In the genomic region with DNA sequence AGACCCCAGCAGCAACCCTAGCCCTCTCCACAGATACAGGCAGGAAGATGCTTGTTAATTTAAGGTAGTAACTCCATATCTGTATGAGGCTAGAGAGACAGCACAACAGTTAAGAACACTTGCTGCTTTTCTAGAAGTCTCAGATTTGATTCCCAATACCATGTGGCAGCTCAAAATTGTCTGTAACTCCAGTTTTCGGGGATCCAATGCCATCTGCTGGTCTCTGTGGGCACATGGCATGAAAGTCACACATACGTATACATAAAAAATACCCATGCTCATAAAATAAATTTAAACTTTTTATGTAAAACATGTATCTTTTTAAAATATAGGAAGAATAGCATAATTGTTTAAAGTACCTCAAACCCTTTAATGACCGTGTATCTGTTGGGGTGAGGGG, we compare ENCODE assay signal across 17 mouse cellular contexts.
DNase-seq lines count a peak whose midpoint lies in the region; ATAC-seq and TF ChIP-seq lines count a peak whose summit lies in the region.
"Had no signal": no experiment of that assay in that cellular context is flagged by ENCODE, and none has a peak within 500 bp of the region (broad histone marks: within the 10 kb centered on the region; RNA-seq: fewer than 3 reads in every experiment).

No protein-coding gene starts in this region.

- peak; percentile 45 for TF ChIP-seq CTCF in gastrocnemius, adult 2 months (IDR thresholded peaks at IDR 0.05)
- TF ChIP-seq CTCF in midbrain, postnatal 0 days (IDR thresholded peaks at IDR 0.05): peak; percentile 39

- no peak overlapping the region for H3K9ac ChIP-seq in midbrain, postnatal 0 days (replicated peaks; ENCODE audit: low read length, poor library complexity, severe bottlenecking)
- H3K9ac ChIP-seq: intestine, embryonic 15.5 days; liver, embryonic 12.5 days; lung, embryonic 15.5 days; midbrain, embryonic 15.5 days had no signal

- WGBS in midbrain, postnatal 0 days: 88% methylated on average over 3 of the region's 3 CpGs
- WGBS in midbrain, embryonic 10.5 days: 91% methylated on average over 3 of the region's 3 CpGs

- H3K4me3 ChIP-seq in gastrocnemius, adult 2 months: no peak overlapping the region
- H3K4me3 ChIP-seq in midbrain, postnatal 0 days (ENCODE audit: low read depth, low read length): no peak overlapping the region
- no peak overlapping the region for H3K4me3 ChIP-seq in midbrain, embryonic 10.5 days
- H3K4me3 ChIP-seq: embryonic facial prominence, embryonic 10.5 days; intestine, embryonic 15.5 days; liver, embryonic 12.5 days; lung, embryonic 15.5 days; midbrain, embryonic 15.5 days had no signal

- H3K4me2 ChIP-seq in midbrain, postnatal 0 days (ENCODE audit: low read depth, low read length, poor library complexity, severe bottlenecking): no peak overlapping the region
- H3K4me2 ChIP-seq: intestine, embryonic 15.5 days; liver, embryonic 12.5 days; lung, embryonic 15.5 days; midbrain, embryonic 15.5 days had no signal

- no peak for ATAC-seq in midbrain, postnatal 0 days (ENCODE audit: low FRiP score)
- ATAC-seq: forebrain, embryonic 16.5 days; intestine, embryonic 15.5 days; liver, embryonic 12.5 days; midbrain, embryonic 15.5 days had no signal

- H3K36me3 ChIP-seq in midbrain, postnatal 0 days (ENCODE audit: insufficient read depth, low read length): no peaks in the 10 kb centered on the region
- H3K36me3 ChIP-seq in midbrain, embryonic 10.5 days: peaks cover 11% of the 10 kb centered on the region
- H3K36me3 ChIP-seq: intestine, embryonic 15.5 days; midbrain, embryonic 15.5 days had no signal

- H3K27ac ChIP-seq in gastrocnemius, adult 2 months: no peak overlapping the region; the same call in 1 of the 2 replicates
- H3K27ac ChIP-seq in midbrain, postnatal 0 days (ENCODE audit: low read depth, low read length): no peak overlapping the region
- H3K27ac ChIP-seq in midbrain, embryonic 10.5 days (replicated peaks): no peak overlapping the region
- H3K27ac ChIP-seq: embryonic facial prominence, embryonic 10.5 days; intestine, embryonic 15.5 days; liver, embryonic 12.5 days; lung, embryonic 15.5 days; midbrain, embryonic 15.5 days had no signal

- no peak for DNase-seq in gastrocnemius, adult 2 months
- DNase-seq in gastrocnemius, postnatal 25 days: no peak
- DNase-seq in midbrain, postnatal 0 days (ENCODE audit: low spot score): no peak
- DNase-seq in midbrain, embryonic 10.5 days (ENCODE audit: low spot score): no peak
- DNase-seq in CD4-positive helper T cell, adult 2 months (ENCODE audit: low read depth, low spot score): peak; percentile 7
- DNase-seq in naive thymus-derived CD4-positive, alpha-beta T cell, adult 2 months (ENCODE audit: low read depth): peak; percentile 22
- DNase-seq in adrenal gland, postnatal 14 days: no peak
- DNase-seq: adrenal gland, postnatal 25 days; cerebellum, postnatal 10 days; heart, adult 18-20 months had no signal

- H3K27me3 ChIP-seq in midbrain, postnatal 0 days (ENCODE audit: insufficient read depth, low read length): no peaks in the 10 kb centered on the region
- no peaks in the 10 kb centered on the region for H3K27me3 ChIP-seq in midbrain, embryonic 10.5 days (ENCODE audit: low read depth, poor library complexity, severe bottlenecking)
- H3K27me3 ChIP-seq: CH12.LX; intestine, embryonic 15.5 days; liver, embryonic 12.5 days; lung, embryonic 15.5 days; midbrain, embryonic 15.5 days had no signal

- no peaks in the 10 kb centered on the region for H3K9me3 ChIP-seq in midbrain, postnatal 0 days (ENCODE audit: low read length)
- H3K9me3 ChIP-seq in midbrain, embryonic 10.5 days (replicated peaks): no peaks in the 10 kb centered on the region
- H3K9me3 ChIP-seq: embryonic facial prominence, embryonic 10.5 days; intestine, embryonic 15.5 days; liver, embryonic 12.5 days; lung, embryonic 15.5 days; midbrain, embryonic 15.5 days had no signal

- intact Hi-C loops in gastrocnemius, adult 2 months (cut with DNase I): no loop called here

- no peaks in the 10 kb centered on the region for H3K4me1 ChIP-seq in midbrain, postnatal 0 days (ENCODE audit: insufficient read depth, low read length)
- H3K4me1 ChIP-seq in midbrain, embryonic 10.5 days: no peaks in the 10 kb centered on the region
- H3K4me1 ChIP-seq: embryonic facial prominence, embryonic 10.5 days; intestine, embryonic 15.5 days; liver, embryonic 12.5 days; lung, embryonic 15.5 days; midbrain, embryonic 15.5 days had no signal

Comparison
In these comparisons a context has a peak if more than half of its experiments do, and no peak if none do; other contexts are left out.
1. DNase-seq: peak in CD4-positive helper T cell, adult 2 months (single experiment) and naive thymus-derived CD4-positive, alpha-beta T cell, adult 2 months (single experiment); none in gastrocnemius, adult 2 months (single experiment), gastrocnemius, postnatal 25 days (single experiment), midbrain, postnatal 0 days (single experiment), midbrain, embryonic 10.5 days (single experiment) and adrenal gland, postnatal 14 days (single experiment).